Comparison of ENCODE assay signal across 8 mouse cellular contexts in the genomic region with DNA sequence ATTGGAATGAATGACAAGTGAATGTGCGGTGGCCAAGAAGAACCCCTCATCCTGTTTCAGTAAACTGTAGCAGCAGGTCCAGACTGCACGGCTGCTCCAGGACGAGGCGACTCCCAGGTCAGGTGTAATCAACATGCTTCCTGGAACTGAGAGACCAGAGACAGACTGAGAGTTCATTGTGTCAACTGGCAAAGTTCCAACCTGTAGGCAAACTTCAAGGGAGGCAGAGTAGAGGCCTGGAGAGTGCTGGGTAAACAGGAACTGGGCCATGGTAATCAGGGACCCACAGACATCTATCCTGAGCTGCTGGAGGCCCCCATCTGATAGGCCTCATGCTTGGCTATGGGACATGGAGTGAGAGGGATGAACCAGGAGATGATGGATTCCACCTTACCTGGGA. TPM values are rescaled to one million over a fixed set of nuclear protein-coding genes. Genes with fewer than 3 reads are reported as not detected.
DNase-seq lines count a peak whose midpoint lies in the region; ATAC-seq and TF ChIP-seq lines count a peak whose summit lies in the region.
"Had no signal": no experiment of that assay in that cellular context is flagged by ENCODE, and none has a peak within 500 bp of the region (broad histone marks: within the 10 kb centered on the region; RNA-seq: fewer than 3 reads in every experiment).

No protein-coding gene starts in this region.

- H3K4me1 ChIP-seq in hindbrain, embryonic 16.5 days (ENCODE audit: control insufficient read depth, insufficient read depth, low read depth, low read length) = no peaks in the 10 kb centered on the region
- H3K4me1 ChIP-seq in hindbrain, embryonic 13.5 days (replicated peaks) = 0 out of 2 replicates have a peak, but pooled peaks cover 4% of the 10 kb centered on the region
- H3K4me1 ChIP-seq in liver, embryonic 12.5 days = peaks cover 72% of the 10 kb centered on the region

- TF ChIP-seq CTCF in layer of hippocampus, adult 2 months (conservative IDR thresholded peaks at IDR 0.05) = no peak

- WGBS in hindbrain, embryonic 16.5 days = 70% methylated on average over 4 of the region's 4 CpGs
- WGBS in hindbrain, embryonic 13.5 days = 90% methylated on average over 4 of the region's 4 CpGs
- 71% methylated on average over 4 of the region's 4 CpGs for WGBS in liver, embryonic 12.5 days (ENCODE audit: insufficient replicate concordance)

- DNase-seq in kidney, postnatal 10 days = peak; percentile 21
- peak; percentile 27 for DNase-seq in naive thymus-derived CD4-positive, alpha-beta T cell, adult 2 months (ENCODE audit: low read depth)
- DNase-seq in spleen, postnatal 4 days (ENCODE audit: low spot score in 2 of 2) = no peak
- DNase-seq in layer of hippocampus, adult 2 months (ENCODE audit: low spot score in 2 of 2) = no peak

- H3K27ac ChIP-seq in hindbrain, embryonic 16.5 days (ENCODE audit: low read depth, low read length) = no peak overlapping the region
- no peak overlapping the region for H3K27ac ChIP-seq in hindbrain, embryonic 13.5 days
- no peak overlapping the region for H3K27ac ChIP-seq in liver, embryonic 12.5 days
- H3K27ac ChIP-seq in layer of hippocampus, adult 2 months = no peak overlapping the region
- H3K27ac ChIP-seq: forebrain, embryonic 10.5 days had no signal

- H3K9ac ChIP-seq in hindbrain, embryonic 16.5 days (ENCODE audit: low read depth, low read length) = no peak overlapping the region
- H3K9ac ChIP-seq in hindbrain, embryonic 13.5 days = no peak overlapping the region
- 0 out of 2 replicates have a peak overlapping the region, but pooled peaks have one; percentile 24 for H3K9ac ChIP-seq in liver, embryonic 12.5 days

- H3K36me3 ChIP-seq in hindbrain, embryonic 16.5 days (ENCODE audit: control insufficient read depth, insufficient read depth, low read length) = no peaks in the 10 kb centered on the region
- no peaks in the 10 kb centered on the region for H3K36me3 ChIP-seq in hindbrain, embryonic 13.5 days
- H3K36me3 ChIP-seq in liver, embryonic 12.5 days = no peaks in the 10 kb centered on the region
- H3K36me3 ChIP-seq: forebrain, embryonic 10.5 days had no signal

- peak; percentile 40; the same call in 1 of the 2 replicates for ATAC-seq in hindbrain, embryonic 16.5 days
- no peak for ATAC-seq in hindbrain, embryonic 13.5 days (ENCODE audit: low FRiP score)
- no peak for ATAC-seq in liver, embryonic 12.5 days

- H3K4me3 ChIP-seq in hindbrain, embryonic 16.5 days (ENCODE audit: low read length) = no peak overlapping the region
- no peak overlapping the region for H3K4me3 ChIP-seq in hindbrain, embryonic 13.5 days
- H3K4me3 ChIP-seq in liver, embryonic 12.5 days = no peak overlapping the region
- no peak overlapping the region for H3K4me3 ChIP-seq in layer of hippocampus, adult 2 months
- H3K4me3 ChIP-seq: forebrain, embryonic 10.5 days had no signal

- no peaks in the 10 kb centered on the region for H3K27me3 ChIP-seq in hindbrain, embryonic 16.5 days (replicated peaks; ENCODE audit: control insufficient read depth, insufficient read depth, low read length)
- no peaks in the 10 kb centered on the region for H3K27me3 ChIP-seq in hindbrain, embryonic 13.5 days
- peaks cover 17% of the 10 kb centered on the region; the same call in 1 of the 2 replicates for H3K27me3 ChIP-seq in liver, embryonic 12.5 days (replicated peaks)

- H3K9me3 ChIP-seq in hindbrain, embryonic 16.5 days (ENCODE audit: control insufficient read depth, low read length) = no peaks in the 10 kb centered on the region
- H3K9me3 ChIP-seq in hindbrain, embryonic 13.5 days = no peaks in the 10 kb centered on the region
- no peaks in the 10 kb centered on the region for H3K9me3 ChIP-seq in liver, embryonic 12.5 days (replicated peaks)
- H3K9me3 ChIP-seq: forebrain, embryonic 10.5 days had no signal

- no peak overlapping the region for H3K4me2 ChIP-seq in hindbrain, embryonic 16.5 days (ENCODE audit: low read length)
- H3K4me2 ChIP-seq in hindbrain, embryonic 13.5 days = no peak overlapping the region
- peak overlapping the region; percentile 17; the same call in 1 of the 2 replicates for H3K4me2 ChIP-seq in liver, embryonic 12.5 days

RNA-seq across cellular contexts. Expression of a gene that starts 57.3 kb away (rescaled TPM):
- 48.6 and 49.6 TPM in 2 replicates for polyA plus RNA-seq in hindbrain, embryonic 16.5 days (2015; fragmentation: Nextera tagmentation; extraction: Ambion mirVana)
- polyA plus RNA-seq in hindbrain, embryonic 13.5 days (2015; fragmentation: Nextera tagmentation; extraction: Ambion mirVana) = 45.8 and 45.9 TPM in 2 replicates
- 6.2 and 6.7 TPM in 2 replicates for polyA plus RNA-seq in liver, embryonic 12.5 days (2016; fragmentation: Nextera tagmentation; extraction: Ambion mirVana)
- total RNA-seq in layer of hippocampus, adult 2 months (2021) = 10 to 100 TPM; 27.4 to 27.9 TPM

Comparison
In these comparisons a context has a peak if more than half of its experiments do, and no peak if none do; other contexts are left out.
1. DNase-seq: peak in kidney, postnatal 10 days (single experiment) and naive thymus-derived CD4-positive, alpha-beta T cell, adult 2 months (single experiment); none in spleen, postnatal 4 days (0 of 2) and layer of hippocampus, adult 2 months (0 of 2).